Mouse (Mus musculus): Measurements from ENCODE around the gene Tm4sf5. TPM values are rescaled to one million over a fixed set of nuclear protein-coding genes. Genes with fewer than 3 reads are reported as not detected.
"Not testable (repeated sequence)": the region's sequence is repeated elsewhere in the genome, so short reads cannot be mapped to it uniquely, and the experiment has no call there.

Gene Tm4sf5
- polyA plus RNA-seq, 2 experiments = 0.90 to 2.1 TPM

DNA sequence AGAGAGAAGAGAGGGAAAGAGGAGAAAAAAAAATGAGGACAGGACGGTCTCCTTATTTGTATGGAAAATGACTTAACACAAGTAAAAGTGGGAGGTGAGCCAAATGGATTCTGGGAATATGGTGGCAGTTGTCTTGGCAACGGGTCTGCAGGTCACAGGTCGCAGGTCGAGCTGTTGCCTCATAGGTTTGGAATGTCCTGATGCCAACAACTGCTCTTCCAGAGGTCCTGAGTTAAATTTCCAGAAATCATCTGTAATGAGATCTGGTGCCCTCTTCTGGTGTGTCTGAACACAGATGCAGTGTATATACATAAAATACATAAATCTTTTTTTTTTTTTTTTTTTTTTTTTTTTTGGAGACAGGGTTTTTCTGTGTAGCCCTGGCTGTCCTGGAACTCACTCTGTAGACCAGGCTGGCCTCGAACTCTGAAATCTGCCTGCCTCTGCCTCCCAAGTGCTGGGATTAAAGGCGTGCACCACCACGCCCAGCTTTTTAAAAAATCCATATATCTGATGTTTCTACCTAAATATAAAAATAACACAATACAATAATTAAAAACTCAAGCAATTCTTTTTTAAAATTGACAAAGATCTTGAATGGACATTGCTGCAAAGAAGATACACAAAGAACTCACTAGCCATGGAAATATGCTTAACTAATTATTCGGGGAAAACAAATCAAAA is 18.4 kb downstream of the Tm4sf5 start:
- ATAC-seq (ENCODE audit: insufficient read depth); DNase-seq (ENCODE audit: low read depth in 3 of 3, low spot score in 3 of 3); H3K9ac ChIP-seq (replicated peaks); H3K27ac ChIP-seq; H3K4me2 ChIP-seq (ENCODE audit: low read depth); H3K4me3 ChIP-seq (ENCODE audit: insufficient read depth in 1 of 2, low read depth in 2 of 2, low read length in 2 of 2); H3K9me3 ChIP-seq (ENCODE audit: control insufficient read depth, low read length): not testable (repeated sequence)
- Histone ChIP-seq H3K36me3 (replicated peaks; ENCODE audit: control insufficient read depth, insufficient read depth, low read depth) (peaks cover 16% of the 10 kb centered on the region), H3K4me1 (replicated peaks; ENCODE audit: control insufficient read depth in 2 of 2, insufficient read depth in 2 of 2, low read length in 1 of 2) (peaks cover 3 to 22% of the 10 kb centered on the region in 2 experiments; a peak in 3 of 4 replicates), H3K27me3 (ENCODE audit: control insufficient read depth, insufficient read depth, low read length) (peaks cover 13% of the 10 kb centered on the region)
- TF ChIP-seq CTCF (IDR thresholded peaks at IDR 0.05; ENCODE audit: low read depth) = peak; percentile 25; the same call in 1 of the 2 replicates
- 68% methylated on average over 8 of the region's 8 CpGs for WGBS (ENCODE audit: insufficient replicate concordance)

DNA sequence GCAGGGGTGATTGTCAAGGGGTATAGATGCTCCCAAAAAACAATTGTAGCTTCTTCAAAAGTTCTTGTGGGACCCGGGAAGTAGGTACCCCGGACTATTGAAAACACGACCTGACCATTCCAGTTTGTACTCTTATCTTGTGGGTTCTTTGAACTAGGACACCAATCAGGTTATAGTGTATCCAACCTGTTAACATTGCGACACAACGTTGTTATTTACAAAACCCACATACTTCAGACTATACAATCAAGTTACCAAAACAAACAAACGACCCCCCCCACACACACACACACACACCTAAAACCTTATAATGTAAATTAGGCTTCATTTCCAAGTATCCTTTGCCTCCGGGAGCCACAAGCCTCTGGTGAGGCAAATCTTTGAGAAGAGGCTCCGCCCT is 19.7 kb downstream of the Tm4sf5 start:
- H3K27me3 ChIP-seq (ENCODE audit: control insufficient read depth, insufficient read depth, low read length) = peaks cover 12% of the 10 kb centered on the region
- peaks cover 16% of the 10 kb centered on the region for H3K36me3 ChIP-seq (replicated peaks; ENCODE audit: control insufficient read depth, insufficient read depth, low read depth)
- ATAC-seq (ENCODE audit: insufficient read depth) = peak; percentile 41
- H3K4me1 ChIP-seq (replicated peaks; ENCODE audit: control insufficient read depth in 2 of 2, insufficient read depth in 2 of 2, low read length in 1 of 2) = peaks cover 3 to 15% of the 10 kb centered on the region in 2 experiments; a peak in 3 of 4 replicates
- peak overlapping the region; percentile 35 for H3K9ac ChIP-seq (replicated peaks)
- no peaks in the 10 kb centered on the region for H3K9me3 ChIP-seq (ENCODE audit: control insufficient read depth, low read length)
- peak overlapping the region; percentile 80 for H3K4me2 ChIP-seq (ENCODE audit: low read depth)
- no peak for DNase-seq (ENCODE audit: low read depth in 3 of 3, low spot score in 3 of 3)
- peak overlapping the region; percentile 80 to 100 for H3K4me3 ChIP-seq (ENCODE audit: insufficient read depth in 1 of 2, low read depth in 2 of 2, low read length in 2 of 2)
- no peak overlapping the region for H3K27ac ChIP-seq
- TF ChIP-seq EP300 (IDR thresholded peaks at IDR 0.05; ENCODE audit: low read depth) = no peak
- no peak for TF ChIP-seq CTCF (IDR thresholded peaks at IDR 0.05; ENCODE audit: low read depth)
- 3% methylated on average over 8 of the region's 8 CpGs for WGBS (ENCODE audit: insufficient replicate concordance)

DNA sequence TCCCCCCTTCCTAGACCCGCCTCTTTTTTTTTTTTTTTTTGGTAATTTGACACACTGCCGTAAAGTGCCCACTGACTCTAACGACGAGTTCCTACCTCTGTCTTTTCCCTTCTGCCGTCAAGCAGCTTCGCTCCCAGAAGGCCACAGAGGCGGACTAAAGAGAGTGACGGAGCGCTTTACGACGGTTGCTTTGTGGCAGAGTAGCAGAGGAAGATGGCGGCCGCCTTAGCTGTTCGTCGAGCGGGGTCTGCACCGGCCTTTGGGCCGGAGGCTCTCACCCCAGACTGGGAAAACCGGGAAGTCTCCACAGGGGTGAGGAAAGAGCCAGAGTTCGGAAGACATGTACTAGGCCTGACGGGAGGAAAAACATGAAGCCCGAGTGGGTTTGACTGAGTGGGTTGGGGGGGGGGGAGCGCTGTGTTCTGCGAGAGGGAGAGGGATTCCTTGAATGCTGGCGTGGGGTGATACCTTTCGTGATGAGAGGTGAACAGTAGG is 20.2 kb downstream of the Tm4sf5 start, which contains the start of gene Psmb6:
Gene Psmb6 (plus strand): TSS at position 184 of the 495 bp plus-strand sequence.
- ATAC-seq (ENCODE audit: insufficient read depth) = peak; percentile 93
- H3K27ac ChIP-seq = peak within 1 kb of the TSS; percentile 8; the same call in 1 of the 2 replicates

DNA sequence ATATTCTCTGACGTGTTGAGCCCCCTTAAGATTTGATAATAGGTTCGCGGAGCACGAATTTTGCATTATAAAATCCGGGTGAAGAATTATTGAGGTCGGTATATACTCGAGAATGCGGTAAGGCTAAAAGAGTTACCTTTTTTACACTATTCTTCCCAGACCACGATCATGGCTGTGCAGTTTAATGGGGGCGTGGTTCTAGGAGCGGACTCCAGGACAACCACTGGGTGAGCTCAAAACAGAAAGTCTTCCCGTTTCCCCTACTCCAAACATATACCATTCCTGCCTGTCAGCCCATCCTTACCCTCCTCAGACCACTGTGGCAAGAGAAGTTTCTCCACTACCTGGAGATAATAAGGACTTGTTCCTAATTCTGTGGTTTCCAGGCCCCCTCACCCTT is 20.7 kb downstream of the Tm4sf5 start:
- DNase-seq (ENCODE audit: low read depth in 3 of 3, low spot score in 3 of 3) (no peak), ATAC-seq (ENCODE audit: insufficient read depth) (peak; percentile 34; the same call in 1 of the 2 replicates)
- peak overlapping the region; percentile 80 to 100 for H3K4me3 ChIP-seq (ENCODE audit: insufficient read depth in 1 of 2, low read depth in 2 of 2, low read length in 2 of 2)
- H3K9me3 ChIP-seq (ENCODE audit: control insufficient read depth, low read length) = no peaks in the 10 kb centered on the region
- peak overlapping the region; percentile 80 for H3K4me2 ChIP-seq (ENCODE audit: low read depth)
- peaks cover 3 to 14% of the 10 kb centered on the region in 2 experiments; a peak in 3 of 4 replicates for H3K4me1 ChIP-seq (replicated peaks; ENCODE audit: control insufficient read depth in 2 of 2, insufficient read depth in 2 of 2, low read length in 1 of 2)
- TF ChIP-seq CTCF (IDR thresholded peaks at IDR 0.05; ENCODE audit: low read depth) = no peak
- no peak for TF ChIP-seq EP300 (IDR thresholded peaks at IDR 0.05; ENCODE audit: low read depth)
- H3K27me3 ChIP-seq (ENCODE audit: control insufficient read depth, insufficient read depth, low read length) = peaks cover 2% of the 10 kb centered on the region; the same call in 1 of the 2 replicates
- 2% methylated on average over 12 of the region's 12 CpGs for WGBS (ENCODE audit: insufficient replicate concordance)
- H3K36me3 ChIP-seq (replicated peaks; ENCODE audit: control insufficient read depth, insufficient read depth, low read depth) = peaks cover 16% of the 10 kb centered on the region
- H3K9ac ChIP-seq (replicated peaks) = peak overlapping the region; percentile 72
- peak overlapping the region; percentile 8; the same call in 1 of the 2 replicates for H3K27ac ChIP-seq

More for the DNA sequence above, 20.2 kb downstream of the Tm4sf5 start, which contains the start of gene Psmb6:
- Histone ChIP-seq H3K27me3 (ENCODE audit: control insufficient read depth, insufficient read depth, low read length) (peaks cover 7% of the 10 kb centered on the region), H3K4me2 (ENCODE audit: low read depth) (peak within 1 kb of the TSS; percentile 80), H3K4me3 (ENCODE audit: insufficient read depth in 1 of 2, low read depth in 2 of 2, low read length in 2 of 2) (peak within 1 kb of the TSS; percentile 80 to 100), H3K4me1 (replicated peaks; ENCODE audit: control insufficient read depth in 2 of 2, insufficient read depth in 2 of 2, low read length in 1 of 2) (peaks cover 3 to 15% of the 10 kb centered on the region in 2 experiments; a peak in 3 of 4 replicates), H3K9ac (replicated peaks) (peak within 1 kb of the TSS; percentile 72), H3K9me3 (ENCODE audit: control insufficient read depth, low read length) (no peaks in the 10 kb centered on the region), H3K36me3 (replicated peaks; ENCODE audit: control insufficient read depth, insufficient read depth, low read depth) (peaks cover 16% of the 10 kb centered on the region)
- DNase-seq (ENCODE audit: low read depth in 3 of 3, low spot score in 3 of 3) = peak; percentile 97
- TF ChIP-seq CTCF (IDR thresholded peaks at IDR 0.05; ENCODE audit: low read depth) = no peak
- TF ChIP-seq EP300 (IDR thresholded peaks at IDR 0.05; ENCODE audit: low read depth) = no peak
- under 1% methylated on average over 25 of the region's 26 CpGs for WGBS (ENCODE audit: insufficient replicate concordance)

DNA sequence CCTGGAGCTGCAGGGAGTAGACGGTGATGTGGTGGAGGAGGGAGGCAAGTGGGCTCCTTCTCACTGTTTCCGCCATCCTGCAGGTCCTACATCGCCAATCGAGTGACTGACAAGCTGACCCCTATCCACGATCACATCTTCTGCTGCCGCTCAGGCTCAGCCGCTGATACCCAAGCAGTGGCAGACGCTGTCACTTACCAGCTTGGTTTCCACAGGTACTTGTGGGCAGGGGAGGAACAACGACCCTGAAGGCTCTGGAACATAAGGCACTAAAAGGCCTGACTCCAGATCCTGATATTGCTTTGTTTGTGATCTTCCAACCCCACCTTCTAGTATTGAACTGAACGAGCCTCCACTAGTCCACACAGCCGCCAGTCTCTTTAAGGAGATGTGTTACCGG is 21.2 kb downstream of the Tm4sf5 start:
- H3K9ac ChIP-seq (replicated peaks) = no peak overlapping the region
- WGBS (ENCODE audit: insufficient replicate concordance) = 76% methylated on average over 12 of the region's 12 CpGs
- no peak for TF ChIP-seq CTCF (IDR thresholded peaks at IDR 0.05; ENCODE audit: low read depth)
- no peak for TF ChIP-seq EP300 (IDR thresholded peaks at IDR 0.05; ENCODE audit: low read depth)
- no peaks in the 10 kb centered on the region for H3K9me3 ChIP-seq (ENCODE audit: control insufficient read depth, low read length)
- H3K27ac ChIP-seq = no peak overlapping the region
- ATAC-seq (ENCODE audit: insufficient read depth) = no peak
- peaks cover 16% of the 10 kb centered on the region for H3K36me3 ChIP-seq (replicated peaks; ENCODE audit: control insufficient read depth, insufficient read depth, low read depth)
- peak overlapping the region; percentile 80 for H3K4me2 ChIP-seq (ENCODE audit: low read depth)
- no peak for DNase-seq (ENCODE audit: low read depth in 3 of 3, low spot score in 3 of 3)
- H3K4me3 ChIP-seq (ENCODE audit: insufficient read depth in 1 of 2, low read depth in 2 of 2, low read length in 2 of 2) = peak overlapping the region; percentile 80 to 100; a peak in 3 of 4 replicates
- H3K27me3 ChIP-seq (ENCODE audit: control insufficient read depth, insufficient read depth, low read length) = no peaks in the 10 kb centered on the region
- peaks cover 3 to 13% of the 10 kb centered on the region in 2 experiments; a peak in 3 of 4 replicates for H3K4me1 ChIP-seq (replicated peaks; ENCODE audit: control insufficient read depth in 2 of 2, insufficient read depth in 2 of 2, low read length in 1 of 2)

Data from liver, embryonic 14.5 days (tissue).